In genomic region chr8:107031577-107032090, GRCm38 (mm10) we compare ENCODE assay signal across 8 mouse cellular contexts. TPM values are rescaled to one million over a fixed set of nuclear protein-coding genes. Genes with fewer than 3 reads are reported as not detected.
DNase-seq lines count a peak whose midpoint lies in the region; ATAC-seq and TF ChIP-seq lines count a peak whose summit lies in the region.

No protein-coding gene starts in this region.

- ATAC-seq in heart, embryonic 15.5 days (replicated peaks; ENCODE audit: insufficient number of reproducible peaks, insufficient read depth, low FRiP score, low read depth): peak; percentile 41; the same call in 1 of the 2 replicates
- ATAC-seq in limb, embryonic 15.5 days (ENCODE audit: insufficient number of reproducible peaks, low FRiP score, low TSS enrichment, low read depth): 0 out of 2 replicates have a peak, but pooled peaks have one; percentile 8

- in situ Hi-C loops in ES-E14 (cut with MboI; ENCODE audit: low sequenced_read_pairs in 2 of 2, unreplicated experiment in 2 of 2): no loop called here

- H3K27ac ChIP-seq in heart, embryonic 15.5 days: peak overlapping the region; percentile 75
- H3K27ac ChIP-seq in ES-E14 (ENCODE audit: insufficient read depth, low read depth, low read length, poor library complexity, severe bottlenecking): no peak overlapping the region
- peak overlapping the region; percentile 90 for H3K27ac ChIP-seq in limb, embryonic 15.5 days
- 0 out of 2 replicates have a peak overlapping the region, but pooled peaks have one; percentile 4 for H3K27ac ChIP-seq in olfactory bulb, adult 2 months (ENCODE audit: insufficient read depth, low read depth, low read length)

- intact Hi-C loops in heart, postnatal 36 days (cut with DNase I): loop anchor here (1.0 to 2.0 kb wide), 2 partner anchors 15 to 25 kb away; partner anchors contain the start of genes Cog8 and Nip7
- intact Hi-C loops in gastrocnemius, postnatal 36 days (cut with DNase I): no loop called here

- no peaks in the 10 kb centered on the region for H3K9me3 ChIP-seq in heart, embryonic 15.5 days (replicated peaks)
- no peaks in the 10 kb centered on the region for H3K9me3 ChIP-seq in ES-E14 (ENCODE audit: control insufficient read depth, insufficient read depth, low read depth, low read length)
- no peaks in the 10 kb centered on the region for H3K9me3 ChIP-seq in erythroblast, embryonic 14.5 days (ENCODE audit: control insufficient read depth, low read length)
- H3K9me3 ChIP-seq in limb, embryonic 15.5 days: no peaks in the 10 kb centered on the region

- no peak for TF ChIP-seq CTCF in olfactory bulb, adult 2 months (IDR thresholded peaks at IDR 0.05; ENCODE audit: insufficient read depth, low read depth, low read length)

- H3K4me2 ChIP-seq in heart, embryonic 15.5 days: peak overlapping the region; percentile 88
- peak overlapping the region; percentile 72 for H3K4me2 ChIP-seq in limb, embryonic 15.5 days

- WGBS in heart, embryonic 15.5 days: under 1% methylated on average over 40 of the region's 40 CpGs
- WGBS in limb, embryonic 15.5 days: under 1% methylated on average over 40 of the region's 40 CpGs
- under 1% methylated on average over 40 of the region's 40 CpGs for WGBS in olfactory bulb, adult 2 months

- peak overlapping the region; percentile 85 for H3K9ac ChIP-seq in heart, embryonic 15.5 days
- H3K9ac ChIP-seq in ES-E14 (ENCODE audit: insufficient read depth, low read depth, low read length, poor library complexity, severe bottlenecking): peak overlapping the region; percentile 88
- H3K9ac ChIP-seq in limb, embryonic 15.5 days: peak overlapping the region; percentile 93

- no peaks in the 10 kb centered on the region for H3K27me3 ChIP-seq in heart, embryonic 15.5 days
- H3K27me3 ChIP-seq in erythroblast, embryonic 14.5 days (ENCODE audit: control insufficient read depth): no peaks in the 10 kb centered on the region
- H3K27me3 ChIP-seq in limb, embryonic 15.5 days: no peaks in the 10 kb centered on the region

- no peak for TF ChIP-seq POLR2A in olfactory bulb, adult 2 months (IDR thresholded peaks at IDR 0.05; ENCODE audit: insufficient read depth, low read depth, low read length)

- no peak for DNase-seq in heart, postnatal 36 days
- no peak for DNase-seq in ES-E14 (ENCODE audit: low read depth, low spot score)
- DNase-seq in thymus, postnatal 4 days: no peak
- DNase-seq in gastrocnemius, postnatal 36 days: no peak

- peaks cover 4% of the 10 kb centered on the region for H3K36me3 ChIP-seq in heart, embryonic 15.5 days
- no peaks in the 10 kb centered on the region; the same call in 1 of the 2 replicates for H3K36me3 ChIP-seq in ES-E14 (ENCODE audit: control insufficient read depth, insufficient read depth, low read length, poor library complexity, severe bottlenecking)
- peaks cover 19% of the 10 kb centered on the region for H3K36me3 ChIP-seq in erythroblast, embryonic 14.5 days (ENCODE audit: control insufficient read depth)
- peaks cover 7% of the 10 kb centered on the region for H3K36me3 ChIP-seq in limb, embryonic 15.5 days

- H3K4me3 ChIP-seq in heart, embryonic 15.5 days: peak overlapping the region; percentile 98
- H3K4me3 ChIP-seq in ES-E14 (ENCODE audit: insufficient read depth in 1 of 2, low read depth in 1 of 2, low read length in 2 of 2, poor library complexity in 1 of 2, severe bottlenecking in 1 of 2): peak overlapping the region; percentile 94 to 99
- H3K4me3 ChIP-seq in erythroblast, embryonic 14.5 days (replicated peaks): peak overlapping the region; percentile 99
- H3K4me3 ChIP-seq in limb, embryonic 15.5 days: peak overlapping the region; percentile 99
- peak overlapping the region; percentile 84 for H3K4me3 ChIP-seq in olfactory bulb, adult 2 months (ENCODE audit: insufficient read depth, low read depth, low read length)

- H3K4me1 ChIP-seq in heart, embryonic 15.5 days (replicated peaks): peaks cover 22% of the 10 kb centered on the region
- peaks cover 0 to 2% of the 10 kb centered on the region in 2 experiments; a peak in 1 of 4 replicates for H3K4me1 ChIP-seq in ES-E14 (ENCODE audit: control insufficient read depth in 2 of 2, insufficient read depth in 2 of 2, low read length in 2 of 2, poor library complexity in 1 of 2)
- H3K4me1 ChIP-seq in erythroblast, embryonic 14.5 days (ENCODE audit: control insufficient read depth): peaks cover 43% of the 10 kb centered on the region
- H3K4me1 ChIP-seq in limb, embryonic 15.5 days: peaks cover 16% of the 10 kb centered on the region
- peaks cover 9% of the 10 kb centered on the region for H3K4me1 ChIP-seq in olfactory bulb, adult 2 months (ENCODE audit: control insufficient read depth, insufficient read depth, low read length)

TF ChIP-seq in ES-E14, 5 proteins besides CTCF, POLR2A, EP300 and RAD21:
- no peak for TF ChIP-seq MAFK (IDR thresholded peaks at IDR 0.05; ENCODE audit: insufficient read depth, low read depth, low read length)

RNA-seq across cellular contexts. Expression of gene Vps4a, which starts 0.6 kb away (rescaled TPM):
- 52.8 and 57.3 TPM in 2 replicates for polyA plus RNA-seq in heart, embryonic 15.5 days (2015; fragmentation: Nextera tagmentation; extraction: Ambion mirVana)
- 10 to 100 TPM; 62.3 to 64.3 TPM for total RNA-seq in heart, postnatal 36 days (2021)
- total RNA-seq in ES-E14 (2012; rRNA removed): 16.6 and 24.1 TPM in 2 replicates
- 0.99 and 1.4 TPM in 2 replicates for polyA plus RNA-seq in erythroblast, embryonic 14.5 days (2012)
- 71.3 and 79.3 TPM in 2 replicates for polyA plus RNA-seq in limb, embryonic 15.5 days (2015; fragmentation: Nextera tagmentation; extraction: Ambion mirVana)
- polyA plus RNA-seq in olfactory bulb, adult 2 months (2012; ENCODE audit: insufficient read depth, insufficient read length, low replicate concordance, missing spikeins): not detected in 2 replicates
- 10 to 100 TPM; 61.1 to 64.6 TPM for total RNA-seq in gastrocnemius, postnatal 36 days (2021)

RNA-seq across cellular contexts. Expression of gene Pdf, which starts 16.8 kb away (rescaled TPM):
- 42.3 and 49.8 TPM in 2 replicates for polyA plus RNA-seq in heart, embryonic 15.5 days (2015; fragmentation: Nextera tagmentation; extraction: Ambion mirVana)
- total RNA-seq in heart, postnatal 36 days (2021): 10 to 100 TPM; 61.9 to 64.7 TPM
- 15.4 and 16.1 TPM in 2 replicates for total RNA-seq in ES-E14 (2012; rRNA removed)
- polyA plus RNA-seq in erythroblast, embryonic 14.5 days (2012): 0.12 and 0.14 TPM in 2 replicates
- polyA plus RNA-seq in limb, embryonic 15.5 days (2015; fragmentation: Nextera tagmentation; extraction: Ambion mirVana): 43.8 and 47.2 TPM in 2 replicates
- polyA plus RNA-seq in olfactory bulb, adult 2 months (2012; ENCODE audit: insufficient read depth, insufficient read length, low replicate concordance, missing spikeins): not detected in 2 replicates
- 10 to 100 TPM; 38.3 to 41.6 TPM for total RNA-seq in gastrocnemius, postnatal 36 days (2021)

RNA-seq across cellular contexts. Expression of gene Cog8, which starts 24.9 kb away (rescaled TPM):
- 25.1 and 28.9 TPM in 2 replicates for polyA plus RNA-seq in heart, embryonic 15.5 days (2015; fragmentation: Nextera tagmentation; extraction: Ambion mirVana)
- total RNA-seq in heart, postnatal 36 days (2021): 10 to 100 TPM; 18.8 to 18.9 TPM
- 37.8 and 39.1 TPM in 2 replicates for total RNA-seq in ES-E14 (2012; rRNA removed)
- polyA plus RNA-seq in erythroblast, embryonic 14.5 days (2012): 1.3 and 1.7 TPM in 2 replicates
- polyA plus RNA-seq in limb, embryonic 15.5 days (2015; fragmentation: Nextera tagmentation; extraction: Ambion mirVana): 37.1 and 39.9 TPM in 2 replicates
- polyA plus RNA-seq in olfactory bulb, adult 2 months (2012; ENCODE audit: insufficient read depth, insufficient read length, low replicate concordance, missing spikeins): not detected in 2 replicates
- 10 to 100 TPM; 15.0 to 16.1 TPM for total RNA-seq in gastrocnemius, postnatal 36 days (2021)

RNA-seq across cellular contexts. Expression of gene Nip7, which starts 25.0 kb away (rescaled TPM):
- polyA plus RNA-seq in heart, embryonic 15.5 days (2015; fragmentation: Nextera tagmentation; extraction: Ambion mirVana): 46.8 and 54.4 TPM in 2 replicates
- 10 to 100 TPM; 21.3 to 24.8 TPM for total RNA-seq in heart, postnatal 36 days (2021)
- total RNA-seq in ES-E14 (2012; rRNA removed): 169 and 189 TPM in 2 replicates
- polyA plus RNA-seq in erythroblast, embryonic 14.5 days (2012): 0.21 and 0.30 TPM in 2 replicates
- polyA plus RNA-seq in limb, embryonic 15.5 days (2015; fragmentation: Nextera tagmentation; extraction: Ambion mirVana): 82.9 TPM in 2 replicates
- not detected in 2 replicates for polyA plus RNA-seq in olfactory bulb, adult 2 months (2012; ENCODE audit: insufficient read depth, insufficient read length, low replicate concordance, missing spikeins)
- 10 to 100 TPM; 13.7 to 21.5 TPM for total RNA-seq in gastrocnemius, postnatal 36 days (2021)

RNA-seq across cellular contexts. Expression of gene Tmed6, which starts 33.8 kb away (rescaled TPM):
- not detected in 2 replicates for polyA plus RNA-seq in heart, embryonic 15.5 days (2015; fragmentation: Nextera tagmentation; extraction: Ambion mirVana)
- not detected for total RNA-seq in heart, postnatal 36 days (2021)
- total RNA-seq in ES-E14 (2012; rRNA removed): 0.27 and 0.48 TPM in 2 replicates
- not detected in 2 replicates for polyA plus RNA-seq in erythroblast, embryonic 14.5 days (2012)
- polyA plus RNA-seq in limb, embryonic 15.5 days (2015; fragmentation: Nextera tagmentation; extraction: Ambion mirVana): not detected in 2 replicates
- not detected in 2 replicates for polyA plus RNA-seq in olfactory bulb, adult 2 months (2012; ENCODE audit: insufficient read depth, insufficient read length, low replicate concordance, missing spikeins)
- total RNA-seq in gastrocnemius, postnatal 36 days (2021): not detected

Comparison
In these comparisons a context has a peak if more than half of its experiments do, and no peak if none do; other contexts are left out.
1. RNA of gene Vps4a, which starts 0.6 kb away (polyA plus RNA-seq): 71.3 to 79.3 TPM in limb, embryonic 15.5 days and 52.8 to 57.3 TPM in heart, embryonic 15.5 days; 0.99 to 1.4 TPM in erythroblast, embryonic 14.5 days and not detected in olfactory bulb, adult 2 months; every median in the first group is over 10 times any median in the second.
2. RNA of gene Pdf, which starts 16.8 kb away (polyA plus RNA-seq): 43.8 to 47.2 TPM in limb, embryonic 15.5 days and 42.3 to 49.8 TPM in heart, embryonic 15.5 days; 0.12 to 0.14 TPM in erythroblast, embryonic 14.5 days and not detected in olfactory bulb, adult 2 months; every median in the first group is over 10 times any median in the second.
3. Peak in every context shown above with its lines, with median percentiles within 50 percentile points of each other: H3K4me3 ChIP-seq and H3K9ac ChIP-seq.